Mouse (Mus musculus): ENCODE results near the gene Nfia. TPM values are rescaled to one million over a fixed set of nuclear protein-coding genes. Genes with fewer than 3 reads are reported as not detected.

The Nfia gene
- polyA plus RNA-seq, 1 experiment: 57.7 TPM

DNA sequence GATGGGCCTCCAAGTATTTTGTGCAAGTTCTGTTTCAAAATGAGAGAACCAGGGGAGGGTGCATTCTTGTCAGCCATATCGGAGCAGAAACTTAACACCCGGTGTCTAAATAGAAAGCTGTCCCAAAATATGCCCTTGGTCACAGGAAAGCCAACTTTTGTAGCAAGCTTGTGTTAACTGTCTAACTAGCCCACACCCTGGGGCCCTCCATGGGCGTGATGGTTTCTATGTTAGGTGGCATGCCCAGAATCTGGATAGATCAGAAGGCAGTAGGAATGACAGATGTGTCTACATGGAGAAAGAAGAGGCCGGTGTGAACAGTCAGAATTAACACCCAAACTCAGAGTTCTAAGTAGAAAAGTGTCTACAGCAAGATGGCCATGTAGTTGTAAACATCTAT, 282.5 kb downstream of the Nfia start:
- no peaks in the 10 kb centered on the region for H3K4me1 ChIP-seq (ENCODE audit: control insufficient read depth, insufficient read depth, low read length)
- 77% methylated on average over 4 of the region's 4 CpGs for WGBS

GRCm38 (mm10) chr4:98056396-98057020, 284.0 kb downstream of the Nfia start:
- no peaks in the 10 kb centered on the region for H3K4me1 ChIP-seq (ENCODE audit: control insufficient read depth, insufficient read depth, low read length)
- TF ChIP-seq CTCF (IDR thresholded peaks at IDR 0.05; ENCODE audit: insufficient read depth, low read length) (no peak), POLR2A (IDR thresholded peaks at IDR 0.05; ENCODE audit: borderline replicate concordance, extremely low read depth, low read depth, low read length) (no peak)
- WGBS: 85% methylated on average over 7 of the region's 7 CpGs
- no peak for DNase-seq
- H3K4me3 ChIP-seq (replicated peaks; ENCODE audit: extremely low read depth, low read depth, low read length): no peak overlapping the region

More for the DNA sequence above, 282.5 kb downstream of the Nfia start:
- TF ChIP-seq CTCF (IDR thresholded peaks at IDR 0.05; ENCODE audit: insufficient read depth, low read length) (no peak), POLR2A (IDR thresholded peaks at IDR 0.05; ENCODE audit: borderline replicate concordance, extremely low read depth, low read depth, low read length) (no peak)
- H3K4me3 ChIP-seq (replicated peaks; ENCODE audit: extremely low read depth, low read depth, low read length): no peak overlapping the region
- DNase-seq: no peak

GRCm38 (mm10) chr4:98057246-98057645, 284.7 kb downstream of the Nfia start:
- WGBS: 76% methylated on average over 12 of the region's 12 CpGs
- no peak for DNase-seq
- Histone ChIP-seq H3K4me3 (replicated peaks; ENCODE audit: extremely low read depth, low read depth, low read length) (no peak overlapping the region), H3K4me1 (ENCODE audit: control insufficient read depth, insufficient read depth, low read length) (no peaks in the 10 kb centered on the region)
- no peak for TF ChIP-seq CTCF (IDR thresholded peaks at IDR 0.05; ENCODE audit: insufficient read depth, low read length)
- no peak for TF ChIP-seq POLR2A (IDR thresholded peaks at IDR 0.05; ENCODE audit: borderline replicate concordance, extremely low read depth, low read depth, low read length)

DNA sequence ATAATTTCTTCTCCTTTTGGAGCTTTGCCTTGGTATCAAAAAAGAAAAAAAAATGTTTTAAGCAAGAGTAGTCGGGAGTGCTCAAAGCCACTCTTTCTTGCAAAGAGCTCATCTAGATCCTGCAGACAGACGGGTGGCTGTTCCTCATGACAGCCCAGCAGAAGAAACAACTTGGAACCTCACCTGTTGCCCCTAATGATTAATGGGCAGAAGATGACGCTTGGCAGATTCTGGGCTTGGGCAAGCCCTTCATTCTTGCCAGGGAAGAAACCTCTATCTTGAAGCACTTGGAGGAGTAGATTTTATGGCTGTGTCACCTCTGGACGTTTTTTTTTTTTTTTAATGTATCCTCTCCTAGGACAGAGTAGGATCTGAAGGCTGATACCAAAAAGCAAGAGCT, 285.2 kb downstream of the Nfia start:
- no peak for DNase-seq
- no peak for TF ChIP-seq CTCF (IDR thresholded peaks at IDR 0.05; ENCODE audit: insufficient read depth, low read length)
- TF ChIP-seq POLR2A (IDR thresholded peaks at IDR 0.05; ENCODE audit: borderline replicate concordance, extremely low read depth, low read depth, low read length): no peak
- WGBS: 66% methylated on average over 4 of the region's 4 CpGs
- Histone ChIP-seq H3K4me1 (ENCODE audit: control insufficient read depth, insufficient read depth, low read length) (no peaks in the 10 kb centered on the region), H3K4me3 (replicated peaks; ENCODE audit: extremely low read depth, low read depth, low read length) (no peak overlapping the region)

DNA sequence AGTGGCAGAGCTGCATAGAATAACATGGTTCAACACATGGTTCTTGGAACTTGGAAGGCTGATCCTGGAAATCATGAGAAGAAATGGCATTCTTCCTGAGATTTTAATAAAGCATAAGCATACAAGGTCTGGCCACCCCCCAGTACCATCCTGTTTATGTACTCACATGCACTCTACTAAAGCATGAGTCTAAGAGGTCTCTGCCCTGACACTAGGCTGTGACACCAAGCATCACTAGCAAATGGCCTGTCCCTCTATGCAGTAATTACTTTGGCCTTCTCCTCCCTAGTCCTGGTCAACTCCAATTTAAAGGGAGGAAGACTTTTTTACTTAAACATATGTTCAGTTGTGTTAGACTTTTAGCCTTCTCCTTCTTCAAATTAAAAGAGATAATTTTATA, 285.6 kb downstream of the Nfia start:
- no peak for DNase-seq
- Histone ChIP-seq H3K4me1 (ENCODE audit: control insufficient read depth, insufficient read depth, low read length) (no peaks in the 10 kb centered on the region), H3K4me3 (replicated peaks; ENCODE audit: extremely low read depth, low read depth, low read length) (no peak overlapping the region)
- TF ChIP-seq POLR2A (IDR thresholded peaks at IDR 0.05; ENCODE audit: borderline replicate concordance, extremely low read depth, low read depth, low read length) (no peak), CTCF (IDR thresholded peaks at IDR 0.05; ENCODE audit: insufficient read depth, low read length) (no peak)

DNA sequence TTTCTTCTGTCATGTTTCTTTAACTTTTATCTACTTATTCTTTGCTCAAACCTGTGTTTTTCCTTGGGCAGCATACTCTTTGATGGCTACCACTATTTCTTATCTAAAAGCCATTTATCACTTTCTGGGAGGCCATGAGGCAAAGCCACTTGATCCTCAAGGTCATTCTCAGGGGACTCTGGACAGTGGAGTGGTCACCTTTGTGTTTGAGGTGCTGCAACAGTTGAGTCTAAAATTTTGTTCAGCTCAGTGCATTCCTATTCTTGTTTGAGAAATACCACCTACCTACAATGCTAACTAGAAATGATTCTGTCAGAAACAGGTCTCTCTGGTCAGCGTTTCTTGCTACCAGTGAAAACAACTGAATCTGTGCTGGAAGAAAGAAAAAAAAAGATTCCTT, 288.1 kb downstream of the Nfia start:
- TF ChIP-seq CTCF (IDR thresholded peaks at IDR 0.05; ENCODE audit: insufficient read depth, low read length) (no peak), POLR2A (IDR thresholded peaks at IDR 0.05; ENCODE audit: borderline replicate concordance, extremely low read depth, low read depth, low read length) (no peak)
- 31% methylated on average over 1 of the region's 1 CpGs for WGBS
- no peak for DNase-seq

DNA sequence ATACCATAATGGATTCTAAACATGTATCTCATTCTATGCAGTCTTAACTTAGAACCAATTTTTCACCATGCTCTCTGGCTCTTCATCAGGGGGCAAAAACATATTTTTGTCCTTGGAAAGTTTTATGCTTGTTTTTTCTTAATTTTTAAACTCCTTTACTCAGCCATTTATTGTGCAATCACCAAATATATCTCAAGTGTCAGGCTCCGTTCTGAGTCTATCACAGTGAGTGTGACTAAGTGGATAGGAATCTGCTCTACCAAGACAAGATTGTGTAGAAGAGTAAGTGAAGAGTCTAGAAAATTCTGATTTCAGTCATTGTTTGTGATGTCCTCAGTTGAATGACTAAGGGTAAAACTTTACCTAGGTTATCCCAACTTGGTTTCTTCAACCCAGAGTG, 288.6 kb downstream of the Nfia start:
- TF ChIP-seq POLR2A (IDR thresholded peaks at IDR 0.05; ENCODE audit: borderline replicate concordance, extremely low read depth, low read depth, low read length) (no peak), CTCF (IDR thresholded peaks at IDR 0.05; ENCODE audit: insufficient read depth, low read length) (no peak)
- WGBS: 37% methylated on average over 1 of the region's 1 CpGs
- no peak for DNase-seq
- no peak overlapping the region for H3K4me3 ChIP-seq (replicated peaks; ENCODE audit: extremely low read depth, low read depth, low read length)
- no peaks in the 10 kb centered on the region for H3K4me1 ChIP-seq (ENCODE audit: control insufficient read depth, insufficient read depth, low read length)

More for the DNA sequence above, 288.1 kb downstream of the Nfia start:
- Histone ChIP-seq H3K4me1 (ENCODE audit: control insufficient read depth, insufficient read depth, low read length) (no peaks in the 10 kb centered on the region), H3K4me3 (replicated peaks; ENCODE audit: extremely low read depth, low read depth, low read length) (no peak overlapping the region)

GRCm38 (mm10) chr4:98063280-98063679, 290.7 kb downstream of the Nfia start:
- WGBS: 64% methylated on average over 3 of the region's 3 CpGs
- no peak for TF ChIP-seq CTCF (IDR thresholded peaks at IDR 0.05; ENCODE audit: insufficient read depth, low read length)
- TF ChIP-seq POLR2A (IDR thresholded peaks at IDR 0.05; ENCODE audit: borderline replicate concordance, extremely low read depth, low read depth, low read length): no peak
- no peak for DNase-seq
- H3K4me1 ChIP-seq (ENCODE audit: control insufficient read depth, insufficient read depth, low read length): no peaks in the 10 kb centered on the region; the same call in 1 of the 2 replicates
- no peak overlapping the region for H3K4me3 ChIP-seq (replicated peaks; ENCODE audit: extremely low read depth, low read depth, low read length)

- Histone ChIP-seq H3K4me1 (ENCODE audit: control insufficient read depth, insufficient read depth, low read length) (no peaks in the 10 kb centered on the region), H3K4me3 (replicated peaks; ENCODE audit: extremely low read depth, low read depth, low read length) (no peak overlapping the region)
- WGBS: 72% methylated on average over 7 of the region's 7 CpGs
- TF ChIP-seq CTCF (IDR thresholded peaks at IDR 0.05; ENCODE audit: insufficient read depth, low read length) (no peak), POLR2A (IDR thresholded peaks at IDR 0.05; ENCODE audit: borderline replicate concordance, extremely low read depth, low read depth, low read length) (no peak)
- no peak for DNase-seq
Measured at GRCm38 (mm10) chr4:98076106-98076505, 303.6 kb downstream of the Nfia start.

GRCm38 (mm10) chr4:98076624-98077023, 304.1 kb downstream of the Nfia start:
- DNase-seq: no peak
- Histone ChIP-seq H3K4me1 (ENCODE audit: control insufficient read depth, insufficient read depth, low read length) (no peaks in the 10 kb centered on the region), H3K4me3 (replicated peaks; ENCODE audit: extremely low read depth, low read depth, low read length) (no peak overlapping the region)
- 77% methylated on average over 7 of the region's 7 CpGs for WGBS
- no peak for TF ChIP-seq CTCF (IDR thresholded peaks at IDR 0.05; ENCODE audit: insufficient read depth, low read length)
- TF ChIP-seq POLR2A (IDR thresholded peaks at IDR 0.05; ENCODE audit: borderline replicate concordance, extremely low read depth, low read depth, low read length): no peak

All from lung, adult 2 months (tissue).